Mouse (Mus musculus) layer of hippocampus, adult 2 months (tissue): ENCODE data around the gene Trim8. TPM values are rescaled to one million over a fixed set of nuclear protein-coding genes. Genes with fewer than 3 reads are reported as not detected.

ENCODE experiments used
- DNase-seq, 2 experiments: peaks; one replicate each; pipeline ENCODE4 v3.0.0; 2022; ENCODE audit warnings: low spot score in 2 of 2
- H3K27ac ChIP-seq: fragments of 200-600 bp; 2 replicates; pipeline ENCODE4 v1.8.1; 2022
- H3K4me3 ChIP-seq: fragments of 200-600 bp; 2 replicates; pipeline ENCODE4 v1.8.1; 2022; ENCODE audit warnings: mild to moderate bottlenecking
- CTCF ChIP-seq: fragments of 200-600 bp; conservative IDR thresholded peaks from 2 replicates; pipeline ENCODE4 v1.8.1; 2022; ENCODE audit warnings: antibody characterized with exemption, mild to moderate bottlenecking, moderate library complexity
- total RNA-seq, 2 experiments: library from RNA; stranded (reverse); gene quantifications; 2 replicates each; pipeline ENCODE4 v1.2.3; 2021

Gene Trim8
- total RNA-seq, 2 experiments from 2014 or later: 99.9 to 108 TPM

- H3K27ac ChIP-seq: peak overlapping the region; percentile 93; the same call in 1 of the 2 replicates
- TF ChIP-seq CTCF: no peak
- DNase-seq: no peak
- H3K4me3 ChIP-seq: no peak overlapping the region
These were observed 30.7 kb downstream of the Trim8 start for GRCm38 (mm10) chr19:46532031-46532688.

- Histone ChIP-seq H3K27ac (no peak overlapping the region), H3K4me3 (no peak overlapping the region)
- DNase-seq: no peak
- TF ChIP-seq CTCF: no peak
These were observed 31.6 kb downstream of the Trim8 start for GRCm38 (mm10) chr19:46533066-46533465.

GRCm38 (mm10) chr19:46533525-46533924, 32.0 kb downstream of the Trim8 start:
- no peak for DNase-seq
- Histone ChIP-seq H3K4me3 (no peak overlapping the region), H3K27ac (no peak overlapping the region)
- no peak for TF ChIP-seq CTCF

GRCm38 (mm10) chr19:46534542-46535098, 33.1 kb downstream of the Trim8 start:
- no peak overlapping the region for H3K4me3 ChIP-seq
- no peak overlapping the region for H3K27ac ChIP-seq
- no peak for DNase-seq
- TF ChIP-seq CTCF: no peak

- Histone ChIP-seq H3K4me3 (no peak overlapping the region), H3K27ac (no peak overlapping the region)
- no peak for TF ChIP-seq CTCF
- no peak for DNase-seq
These were observed 35.9 kb downstream of the Trim8 start for GRCm38 (mm10) chr19:46537357-46537756.

- Histone ChIP-seq H3K27ac (no peak overlapping the region), H3K4me3 (no peak overlapping the region)
- peak; percentile 53 for TF ChIP-seq CTCF
- no peak for DNase-seq
These were observed 36.7 kb downstream of the Trim8 start for GRCm38 (mm10) chr19:46538213-46538612.

GRCm38 (mm10) chr19:46542750-46543149, 41.2 kb downstream of the Trim8 start:
- Histone ChIP-seq H3K27ac (no peak overlapping the region), H3K4me3 (no peak overlapping the region)
- DNase-seq: no peak
- TF ChIP-seq CTCF: no peak

- no peak for DNase-seq
- H3K4me3 ChIP-seq: no peak overlapping the region
- no peak overlapping the region for H3K27ac ChIP-seq
- no peak for TF ChIP-seq CTCF
These were observed 46.1 kb downstream of the Trim8 start for GRCm38 (mm10) chr19:46547565-46547964.

GRCm38 (mm10) chr19:46548110-46548509, 46.6 kb downstream of the Trim8 start:
- Histone ChIP-seq H3K4me3 (no peak overlapping the region), H3K27ac (no peak overlapping the region; the same call in 1 of the 2 replicates)
- DNase-seq: no peak
- TF ChIP-seq CTCF: no peak

GRCm38 (mm10) chr19:46550385-46550784, 48.9 kb downstream of the Trim8 start:
- Histone ChIP-seq H3K27ac (no peak overlapping the region), H3K4me3 (no peak overlapping the region)
- TF ChIP-seq CTCF: no peak
- DNase-seq: no peak

GRCm38 (mm10) chr19:46552496-46552895, 51.0 kb downstream of the Trim8 start:
- no peak for DNase-seq
- TF ChIP-seq CTCF: no peak
- Histone ChIP-seq H3K4me3 (no peak overlapping the region), H3K27ac (no peak overlapping the region)

- H3K27ac ChIP-seq: no peak overlapping the region; the same call in 1 of the 2 replicates
- no peak for TF ChIP-seq CTCF
- peak; percentile 52 to 56 for DNase-seq
- H3K4me3 ChIP-seq: no peak overlapping the region
These were observed 52.0 kb downstream of the Trim8 start for GRCm38 (mm10) chr19:46553541-46553955.

- DNase-seq: no peak
- Histone ChIP-seq H3K4me3 (no peak overlapping the region), H3K27ac (no peak overlapping the region)
- TF ChIP-seq CTCF: no peak
These were observed 56.5 kb downstream of the Trim8 start for GRCm38 (mm10) chr19:46558009-46558408.

GRCm38 (mm10) chr19:46558631-46559030, 57.1 kb downstream of the Trim8 start:
- Histone ChIP-seq H3K4me3 (no peak overlapping the region), H3K27ac (no peak overlapping the region)
- TF ChIP-seq CTCF: no peak
- DNase-seq: no peak
